Mouse (Mus musculus) embryonic fibroblast, embryonic 13.5 days (primary cell): ENCODE data around the gene Kcnd3. TPM values are rescaled to one million over a fixed set of nuclear protein-coding genes. Genes with fewer than 3 reads are reported as not detected.

Experiments used
- H3K27ac ChIP-seq: 2 replicates; pipeline ENCODE4 v1.5.1; 2012; ENCODE audit warnings: low read length, control low read depth, inconsistent platforms; ENCODE audit not compliant: insufficient read depth
- H3K4me1 ChIP-seq: 2 replicates; pipeline ENCODE4 v1.6.1; 2011; ENCODE audit warnings: low read length; ENCODE audit not compliant: control insufficient read depth, insufficient read depth
- H3K4me3 ChIP-seq: 2 replicates; pipeline ENCODE4 v1.5.1; 2011; ENCODE audit warnings: mild to moderate bottlenecking, control low read depth, low read length; ENCODE audit not compliant: insufficient read depth
- CTCF ChIP-seq: IDR thresholded peaks from 2 replicates; pipeline ENCODE4 v1.5.1; 2011; ENCODE audit warnings: mild to moderate bottlenecking, control low read depth, low read length, moderate library complexity, borderline replicate concordance; ENCODE audit not compliant: insufficient read depth
- POLR2A ChIP-seq: IDR thresholded peaks from 2 replicates; pipeline ENCODE4 v1.6.1; 2011; ENCODE audit warnings: low read depth, mild to moderate bottlenecking, control low read depth, low read length, moderate library complexity
- polyA plus RNA-seq: library from polyadenylated mRNA; stranded (reverse); fragments of >200 nt; gene quantifications from 2 replicates; pipeline ENCODE4 v1.2.4, GENCODE M21; 2011; ENCODE audit warnings: low read depth; ENCODE audit not compliant: missing spikeins, insufficient read length

The Kcnd3 gene
- polyA plus RNA-seq, 1 experiment: 0.25 TPM

GRCm38 (mm10) chr3:105538819-105539607, 86.9 kb downstream of the Kcnd3 start:
- TF ChIP-seq POLR2A: no peak
- no peak for TF ChIP-seq CTCF
- Histone ChIP-seq H3K4me1 (peaks cover 3% of the 10 kb centered on the region; the same call in 1 of the 2 replicates), H3K27ac (no peak overlapping the region), H3K4me3 (no peak overlapping the region)

GRCm38 (mm10) chr3:105542741-105543140, 90.6 kb downstream of the Kcnd3 start:
- Histone ChIP-seq H3K4me1 (peaks cover 3% of the 10 kb centered on the region; the same call in 1 of the 2 replicates), H3K27ac (no peak overlapping the region), H3K4me3 (no peak overlapping the region)
- no peak for TF ChIP-seq CTCF
- TF ChIP-seq POLR2A: no peak

GRCm38 (mm10) chr3:105544106-105544505, 92.0 kb downstream of the Kcnd3 start:
- H3K27ac ChIP-seq: no peak overlapping the region
- H3K4me3 ChIP-seq: no peak overlapping the region
- H3K4me1 ChIP-seq: no peaks in the 10 kb centered on the region
- no peak for TF ChIP-seq POLR2A
- no peak for TF ChIP-seq CTCF

GRCm38 (mm10) chr3:105546611-105547071, 94.5 kb downstream of the Kcnd3 start:
- Histone ChIP-seq H3K4me3 (no peak overlapping the region), H3K4me1 (no peaks in the 10 kb centered on the region), H3K27ac (no peak overlapping the region)
- TF ChIP-seq POLR2A: no peak
- no peak for TF ChIP-seq CTCF

- no peak for TF ChIP-seq CTCF
- TF ChIP-seq POLR2A: no peak
- H3K27ac ChIP-seq: no peak overlapping the region
- no peaks in the 10 kb centered on the region for H3K4me1 ChIP-seq
- no peak overlapping the region for H3K4me3 ChIP-seq
Measured at GRCm38 (mm10) chr3:105548074-105548771, 96.1 kb downstream of the Kcnd3 start.

- H3K4me1 ChIP-seq: no peaks in the 10 kb centered on the region
- TF ChIP-seq POLR2A (no peak), CTCF (no peak)
- no peak overlapping the region for H3K27ac ChIP-seq
Measured at GRCm38 (mm10) chr3:105559456-105559855, 107.3 kb downstream of the Kcnd3 start.

GRCm38 (mm10) chr3:105566973-105567372, 114.8 kb downstream of the Kcnd3 start:
- Histone ChIP-seq H3K4me3 (no peak overlapping the region), H3K27ac (no peak overlapping the region), H3K4me1 (no peaks in the 10 kb centered on the region)
- TF ChIP-seq POLR2A: no peak
- no peak for TF ChIP-seq CTCF

More at GRCm38 (mm10) chr3:105559456-105559855, 107.3 kb downstream of the Kcnd3 start:
- H3K4me3 ChIP-seq: no peak overlapping the region

GRCm38 (mm10) chr3:105567472-105567871, 115.3 kb downstream of the Kcnd3 start:
- no peak for TF ChIP-seq POLR2A
- TF ChIP-seq CTCF: no peak
- no peak overlapping the region for H3K4me3 ChIP-seq
- no peak overlapping the region for H3K27ac ChIP-seq
- H3K4me1 ChIP-seq: no peaks in the 10 kb centered on the region

GRCm38 (mm10) chr3:105568403-105568802, 116.3 kb downstream of the Kcnd3 start:
- TF ChIP-seq CTCF (no peak), POLR2A (no peak)
- H3K4me1 ChIP-seq: no peaks in the 10 kb centered on the region
- H3K4me3 ChIP-seq: no peak overlapping the region
- no peak overlapping the region for H3K27ac ChIP-seq

- H3K27ac ChIP-seq: no peak overlapping the region
- no peak overlapping the region for H3K4me3 ChIP-seq
- TF ChIP-seq POLR2A (no peak), CTCF (no peak)
- H3K4me1 ChIP-seq: no peaks in the 10 kb centered on the region
Measured at GRCm38 (mm10) chr3:105568851-105569250, 116.7 kb downstream of the Kcnd3 start.
